Mouse (Mus musculus) heart, adult 2 months (tissue): Measurements from ENCODE around the gene Pus10. TPM values are rescaled to one million over a fixed set of nuclear protein-coding genes. Genes with fewer than 3 reads are reported as not detected.

ENCODE experiments used
- DNase-seq, 2 experiments: peaks; one replicate each; pipeline ENCODE4 v3.0.0; 2021
- H3K27ac ChIP-seq: fragments of 200-600 bp; 2 replicates; pipeline ENCODE4 v1.8.1; 2022
- H3K27me3 ChIP-seq: fragments of 200-500 bp; 2 replicates; pipeline ENCODE4 v1.6.1; 2012; ENCODE audit warnings: mild to moderate bottlenecking, low read length, inconsistent platforms, mixed read lengths; ENCODE audit not compliant: control insufficient read depth, insufficient read depth
- H3K36me3 ChIP-seq: fragments of 200-500 bp; 2 replicates; pipeline ENCODE4 v1.6.1; 2012; ENCODE audit warnings: low read length, inconsistent platforms; ENCODE audit not compliant: control insufficient read depth, insufficient read depth
- H3K4me1 ChIP-seq: fragments of 200-500 bp; 2 replicates; pipeline ENCODE4 v1.6.1; 2011; ENCODE audit warnings: low read length; ENCODE audit not compliant: control insufficient read depth, insufficient read depth
- H3K4me3 ChIP-seq: fragments of 200-600 bp; 2 replicates; pipeline ENCODE4 v1.8.1; 2022
- H3K79me2 ChIP-seq: fragments of 200-500 bp; replicated peaks from 2 replicates; pipeline ENCODE4 v1.6.1; 2012; ENCODE audit warnings: mild to moderate bottlenecking, inconsistent platforms, low read length, moderate library complexity, mixed read lengths; ENCODE audit not compliant: control insufficient read depth, insufficient read depth
- H3K9ac ChIP-seq: fragments of 200-500 bp; 2 replicates; pipeline ENCODE4 v1.6.1; 2012; ENCODE audit warnings: low read depth, mild to moderate bottlenecking, control low read depth, inconsistent platforms, low read length, mixed read lengths
- CTCF ChIP-seq: fragments of 200-600 bp; IDR thresholded peaks from 2 replicates; pipeline ENCODE4 v1.8.1; 2022; ENCODE audit warnings: antibody characterized with exemption, mild to moderate bottlenecking, moderate library complexity
- EP300 ChIP-seq: fragments of 200-500 bp; IDR thresholded peaks from 2 replicates; pipeline ENCODE4 v1.6.1; 2011; ENCODE audit warnings: low read depth, low read length, control low read depth; ENCODE audit not compliant: insufficient read depth
- POLR2A ChIP-seq: fragments of 200-500 bp; IDR thresholded peaks from 2 replicates; pipeline ENCODE4 v1.6.1; 2011; ENCODE audit warnings: mild to moderate bottlenecking, low read depth, low read length, control low read depth; ENCODE audit not compliant: insufficient read depth
- WGBS: fragments of 180-500 bp; shearing (Covaris S2); methylation state at CpG from one replicate; pipeline ENCODE4 v1.1.7; 2018; 5-methylcytosine and 5-hydroxymethylcytosine counted together
- intact Hi-C: fragments of 180-260 bp; cut with DNase I; formaldehyde crosslinking; loops from one replicate; pipeline ENCODE4 v1.15.1; 2025
- polyA plus RNA-seq: library from polyadenylated mRNA; depleted of rRNA; stranded (reverse); fragments of >200 nt; gene quantifications from 2 replicates; pipeline ENCODE4 v1.2.3, GENCODE M21; 2012
- total RNA-seq, 2 experiments: library from RNA; stranded (reverse); gene quantifications; 2 replicates each; pipeline ENCODE4 v1.2.3; 2021

Gene Pus10
- total and polyA plus RNA-seq, 3 experiments = 3.3 to 11.0 (median 8.8) TPM

GRCm38 (mm10) chr11:23767928-23768327 lies 102.5 kb downstream of the Pus10 start:
- Histone ChIP-seq H3K9ac (no peak overlapping the region), H3K4me1 (peaks cover 5% of the 10 kb centered on the region), H3K27ac (no peak overlapping the region; the same call in 1 of the 2 replicates), H3K79me2 (peaks cover 5% of the 10 kb centered on the region), H3K4me3 (no peak overlapping the region), H3K36me3 (peaks cover 5% of the 10 kb centered on the region), H3K27me3 (no peaks in the 10 kb centered on the region)
- 13% methylated on average over 1 of the region's 1 CpGs for WGBS
- intact Hi-C loops = no loop called here
- no peak for DNase-seq
- TF ChIP-seq POLR2A = no peak
- TF ChIP-seq CTCF = no peak
- no peak for TF ChIP-seq EP300

DNA sequence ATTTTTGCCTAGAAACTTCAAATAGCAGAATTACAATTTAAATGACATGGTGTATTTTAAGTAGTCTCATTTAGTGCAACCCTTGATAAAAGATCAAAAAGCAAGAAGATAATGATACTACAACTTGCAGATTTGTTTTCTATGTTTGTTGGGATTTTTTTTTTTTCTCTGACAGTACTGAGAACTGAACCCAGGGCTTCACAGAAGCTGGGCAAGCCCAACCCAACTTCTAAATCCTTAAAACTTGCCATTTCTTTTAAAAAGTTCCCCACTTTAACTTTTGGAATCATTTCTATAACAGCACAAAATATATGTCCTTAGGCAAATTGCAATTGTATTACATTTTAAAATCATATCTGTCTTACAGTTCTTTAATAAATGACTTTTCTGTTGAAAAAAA lies 103.6 kb downstream of the Pus10 start:
- Histone ChIP-seq H3K79me2 (peaks cover 3% of the 10 kb centered on the region; the same call in 1 of the 2 replicates), H3K27ac (peak overlapping the region; percentile 98), H3K36me3 (peaks cover 5% of the 10 kb centered on the region), H3K4me3 (peak overlapping the region; percentile 72), H3K27me3 (no peaks in the 10 kb centered on the region), H3K9ac (no peak overlapping the region), H3K4me1 (peaks cover 5% of the 10 kb centered on the region)
- DNase-seq = no peak
- intact Hi-C loops = no loop called here
- no peak for TF ChIP-seq POLR2A

- Histone ChIP-seq H3K27me3 (no peaks in the 10 kb centered on the region), H3K9ac (peak overlapping the region; percentile 66), H3K36me3 (peaks cover 5% of the 10 kb centered on the region), H3K4me1 (peaks cover 5% of the 10 kb centered on the region), H3K27ac (peak overlapping the region; percentile 98), H3K4me3 (peak overlapping the region; percentile 72), H3K79me2 (peaks cover 3% of the 10 kb centered on the region; the same call in 1 of the 2 replicates)
- no peak for TF ChIP-seq EP300
- no peak for TF ChIP-seq POLR2A
- TF ChIP-seq CTCF = no peak
- DNase-seq = peak; percentile 29 to 41
- WGBS = under 1% methylated on average over 25 of the region's 25 CpGs
- intact Hi-C loops = loop anchor here (2.0 to 5.0 kb wide), 3 partner anchors 105 to 463 kb away; partner anchors contain the start of genes Papolg, Pex13, Pus10 and Usp34
Measured at GRCm38 (mm10) chr11:23769686-23770509, 104.4 kb downstream of the Pus10 start.

- Histone ChIP-seq H3K27me3 (no peaks in the 10 kb centered on the region), H3K36me3 (peaks cover 5% of the 10 kb centered on the region), H3K9ac (peak overlapping the region; percentile 66), H3K79me2 (peaks cover 3% of the 10 kb centered on the region; the same call in 1 of the 2 replicates), H3K4me1 (peaks cover 5% of the 10 kb centered on the region), H3K4me3 (peak overlapping the region; percentile 72), H3K27ac (peak overlapping the region; percentile 98)
- WGBS = under 1% methylated on average over 24 of the region's 24 CpGs
- no peak for DNase-seq
- intact Hi-C loops = loop anchor here (2.0 to 5.0 kb wide), 3 partner anchors 106 to 463 kb away; partner anchors contain the start of genes Papolg, Pex13, Pus10 and Usp34
- no peak for TF ChIP-seq EP300
- TF ChIP-seq CTCF = no peak
- peak; percentile 55; the same call in 1 of the 2 replicates for TF ChIP-seq POLR2A
Measured at GRCm38 (mm10) chr11:23770510-23770759, 105.0 kb downstream of the Pus10 start.

GRCm38 (mm10) chr11:23770760-23771506 lies 105.5 kb downstream of the Pus10 start, which contains the start of gene Rel:
Gene Rel (minus strand): TSS chr11:23770970.
- Histone ChIP-seq H3K4me1 (peaks cover 5% of the 10 kb centered on the region), H3K27me3 (no peaks in the 10 kb centered on the region), H3K79me2 (peaks cover 3% of the 10 kb centered on the region; the same call in 1 of the 2 replicates), H3K27ac (peak within 1 kb of the TSS; percentile 98), H3K9ac (peak within 1 kb of the TSS; percentile 92), H3K36me3 (peaks cover 5% of the 10 kb centered on the region), H3K4me3 (peak within 1 kb of the TSS; percentile 72)
- TF ChIP-seq CTCF = peak; percentile 21
- TF ChIP-seq EP300 = no peak; the same call in none of the 2 replicates
- peak; percentile 82 for TF ChIP-seq POLR2A
- intact Hi-C loops = loop anchor here (2.0 to 5.0 kb wide), 3 partner anchors 106 to 464 kb away; partner anchors contain the start of genes Papolg, Pex13, Pus10 and Usp34
- peak; percentile 95 to 96 for DNase-seq
- WGBS = under 1% methylated on average over 84 of the region's 88 CpGs
